Comparison of ENCODE assay signal across 8 mouse cellular contexts in genomic region chr3:136780321-136780720, GRCm38 (mm10).
"Had no signal": no experiment of that assay in that cellular context is flagged by ENCODE, and none has a peak within 500 bp of the region (broad histone marks: within the 10 kb centered on the region; RNA-seq: fewer than 3 reads in every experiment).

No protein-coding gene starts in this region.

- H3K36me3 ChIP-seq: limb, embryonic 12.5 days; liver, embryonic 13.5 days; midbrain, embryonic 13.5 days had no signal

- H3K27me3 ChIP-seq: limb, embryonic 12.5 days; liver, embryonic 13.5 days; midbrain, embryonic 13.5 days had no signal

- H3K4me1 ChIP-seq: limb, embryonic 12.5 days; liver, embryonic 13.5 days; midbrain, embryonic 13.5 days had no signal

- H3K4me2 ChIP-seq: limb, embryonic 12.5 days; liver, embryonic 13.5 days; midbrain, embryonic 13.5 days had no signal

- H3K9me3 ChIP-seq: limb, embryonic 12.5 days; liver, embryonic 13.5 days; midbrain, embryonic 13.5 days had no signal

- DNase-seq: kidney, postnatal 25 days; liver; liver, embryonic 13.5 days; liver, postnatal 0 days; right cerebral cortex, postnatal 14 days; thymus, postnatal 14 days had no signal

- H3K9ac ChIP-seq: limb, embryonic 12.5 days; liver, embryonic 13.5 days; liver, postnatal 0 days; midbrain, embryonic 13.5 days had no signal

- H3K27ac ChIP-seq: limb, embryonic 12.5 days; liver, embryonic 13.5 days; midbrain, embryonic 13.5 days had no signal

- H3K4me3 ChIP-seq: limb, embryonic 12.5 days; liver, embryonic 13.5 days; midbrain, embryonic 13.5 days had no signal

- ATAC-seq: liver, postnatal 0 days; midbrain, embryonic 13.5 days had no signal
